Mouse (Mus musculus): Measurements from ENCODE around the gene Pdss2. TPM values are rescaled to one million over a fixed set of nuclear protein-coding genes. Genes with fewer than 3 reads are reported as not detected.

The Pdss2 gene
- total and polyA plus RNA-seq, 2 experiments from 2014 or later: 17.6 TPM

DNA sequence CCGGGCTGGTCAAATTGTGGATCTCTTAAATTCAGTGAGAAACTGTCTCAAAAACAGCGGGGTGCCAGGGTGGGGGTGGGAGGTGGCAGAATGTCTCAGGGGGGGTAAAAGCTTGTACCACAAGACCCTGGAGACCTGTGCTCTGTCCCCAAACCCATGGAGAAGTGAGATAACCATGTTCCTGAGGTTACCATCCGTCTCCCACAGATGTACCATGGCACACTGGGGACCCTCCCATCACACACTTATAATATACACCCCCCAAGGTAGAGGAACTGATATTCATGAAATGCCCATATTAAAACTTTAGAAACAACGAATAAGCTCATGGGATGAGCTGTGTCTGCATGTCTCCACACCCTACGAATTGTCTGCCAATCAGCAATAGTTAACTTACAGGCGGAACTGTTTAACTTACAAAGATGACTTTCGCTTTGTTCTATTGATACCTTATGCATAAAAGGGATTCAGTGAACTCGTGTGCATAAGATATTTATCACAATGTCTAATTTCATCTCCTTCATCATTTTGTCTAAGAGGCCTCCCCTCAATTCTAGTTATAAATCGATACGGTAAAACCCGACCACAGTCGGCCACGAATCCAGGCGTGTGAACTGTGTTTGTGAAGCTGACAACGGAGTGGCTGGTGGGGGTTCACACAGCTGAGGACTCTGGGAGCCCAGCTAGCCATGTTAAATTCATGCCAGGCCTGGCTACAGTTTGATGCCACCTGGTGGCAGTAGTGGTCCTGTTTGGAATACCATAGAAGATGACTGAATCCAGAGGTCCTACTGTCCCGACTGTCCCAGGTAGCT lies 230.8 kb downstream of the Pdss2 start:
- Histone ChIP-seq H3K27me3 (ENCODE audit: insufficient read depth, low read length) (no peaks in the 10 kb centered on the region), H3K27ac (ENCODE audit: low read depth, low read length) (no peak overlapping the region), H3K4me3 (ENCODE audit: low read depth, low read length) (peak overlapping the region; percentile 20), H3K4me2 (ENCODE audit: low read depth, low read length, poor library complexity, severe bottlenecking) (peak overlapping the region; percentile 42), H3K4me1 (ENCODE audit: insufficient read depth, low read length) (no peaks in the 10 kb centered on the region), H3K36me3 (ENCODE audit: insufficient read depth, low read length) (no peaks in the 10 kb centered on the region), H3K9ac (replicated peaks; ENCODE audit: low read length, poor library complexity, severe bottlenecking) (no peak overlapping the region), H3K9me3 (ENCODE audit: low read length) (no peaks in the 10 kb centered on the region)
- ATAC-seq (ENCODE audit: low FRiP score): peak; percentile 88
- peak; percentile 94 for DNase-seq (ENCODE audit: low spot score)
- 22% methylated on average over 16 of the region's 16 CpGs for WGBS
- TF ChIP-seq CTCF (IDR thresholded peaks at IDR 0.05): peak; percentile 89

DNA sequence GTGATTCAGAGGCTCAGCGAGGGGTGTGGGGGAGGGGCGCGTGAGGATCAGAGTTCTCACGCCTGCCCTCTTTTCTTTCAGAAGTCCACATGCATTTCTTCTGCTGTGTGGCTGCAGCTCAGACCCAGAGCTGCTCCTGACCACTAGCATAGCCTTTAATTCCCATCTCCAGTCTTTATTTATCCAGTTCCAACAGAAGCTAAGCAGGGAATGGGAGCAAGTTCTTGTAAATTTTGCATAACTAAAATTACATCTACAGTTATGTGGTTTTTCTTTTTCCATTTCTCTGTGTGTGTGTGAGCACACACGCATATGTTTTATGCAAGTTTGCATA lies 231.3 kb downstream of the Pdss2 start:
- DNase-seq (ENCODE audit: low spot score) (no peak), ATAC-seq (ENCODE audit: low FRiP score) (no peak)
- TF ChIP-seq CTCF (IDR thresholded peaks at IDR 0.05): no peak
- H3K4me1 ChIP-seq (ENCODE audit: insufficient read depth, low read length): no peaks in the 10 kb centered on the region
- no peak overlapping the region for H3K9ac ChIP-seq (replicated peaks; ENCODE audit: low read length, poor library complexity, severe bottlenecking)
- H3K9me3 ChIP-seq (ENCODE audit: low read length): no peaks in the 10 kb centered on the region
- no peaks in the 10 kb centered on the region for H3K36me3 ChIP-seq (ENCODE audit: insufficient read depth, low read length)
- peak overlapping the region; percentile 20; the same call in 1 of the 2 replicates for H3K4me3 ChIP-seq (ENCODE audit: low read depth, low read length)
- no peak overlapping the region for H3K27ac ChIP-seq (ENCODE audit: low read depth, low read length)
- no peaks in the 10 kb centered on the region for H3K27me3 ChIP-seq (ENCODE audit: insufficient read depth, low read length)
- peak overlapping the region; percentile 42 for H3K4me2 ChIP-seq (ENCODE audit: low read depth, low read length, poor library complexity, severe bottlenecking)
- WGBS: 19% methylated on average over 5 of the region's 5 CpGs

DNA sequence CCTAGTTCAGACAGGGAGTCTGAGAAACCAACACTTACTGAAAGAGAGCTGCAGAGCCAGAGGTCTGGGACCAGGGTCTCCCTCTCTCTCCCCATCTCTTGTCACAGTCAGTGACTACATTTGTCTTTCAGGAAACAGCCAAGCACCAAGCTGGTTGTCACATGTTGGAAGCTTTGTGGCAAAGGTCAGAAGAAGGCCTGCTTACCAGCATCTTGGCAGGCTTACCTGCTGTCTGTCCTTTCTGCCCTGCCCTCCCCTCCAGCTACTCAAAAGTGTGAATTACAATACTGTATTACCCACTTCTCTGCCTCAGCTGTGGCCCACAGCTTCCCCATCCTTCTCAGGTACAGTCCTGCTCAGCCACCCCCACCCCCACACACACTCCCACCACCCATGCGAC lies 232.9 kb downstream of the Pdss2 start:
- TF ChIP-seq CTCF (IDR thresholded peaks at IDR 0.05): no peak
- Histone ChIP-seq H3K4me1 (ENCODE audit: insufficient read depth, low read length) (no peaks in the 10 kb centered on the region), H3K36me3 (ENCODE audit: insufficient read depth, low read length) (no peaks in the 10 kb centered on the region), H3K27me3 (ENCODE audit: insufficient read depth, low read length) (no peaks in the 10 kb centered on the region), H3K4me2 (ENCODE audit: low read depth, low read length, poor library complexity, severe bottlenecking) (no peak overlapping the region), H3K9me3 (ENCODE audit: low read length) (no peaks in the 10 kb centered on the region), H3K27ac (ENCODE audit: low read depth, low read length) (no peak overlapping the region), H3K4me3 (ENCODE audit: low read depth, low read length) (no peak overlapping the region), H3K9ac (replicated peaks; ENCODE audit: low read length, poor library complexity, severe bottlenecking) (no peak overlapping the region)
- ATAC-seq (ENCODE audit: low FRiP score): no peak
- no peak for DNase-seq (ENCODE audit: low spot score)
- 100% methylated on average over 1 of the region's 1 CpGs for WGBS

DNA sequence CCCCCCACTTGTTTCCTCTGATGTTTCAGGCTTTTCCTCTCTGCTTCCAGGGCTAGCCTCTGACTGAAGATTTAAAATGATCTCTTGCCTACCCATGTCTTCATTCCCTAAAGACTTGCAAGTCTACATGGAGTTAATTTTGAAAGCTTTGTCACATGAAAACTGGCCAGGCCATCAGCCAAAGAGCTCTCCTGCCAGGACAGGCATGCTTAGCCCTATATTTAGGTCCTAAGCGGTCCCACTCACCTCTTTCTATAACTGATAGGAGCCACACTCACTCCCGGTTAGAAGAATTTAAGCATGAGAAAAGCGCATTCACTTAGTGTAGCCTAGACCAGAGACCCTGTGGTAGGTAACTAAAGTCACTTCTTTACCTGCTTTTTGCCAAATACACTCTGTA lies 233.4 kb downstream of the Pdss2 start:
- Histone ChIP-seq H3K4me1 (ENCODE audit: insufficient read depth, low read length) (no peaks in the 10 kb centered on the region), H3K9ac (replicated peaks; ENCODE audit: low read length, poor library complexity, severe bottlenecking) (no peak overlapping the region), H3K9me3 (ENCODE audit: low read length) (no peaks in the 10 kb centered on the region), H3K4me2 (ENCODE audit: low read depth, low read length, poor library complexity, severe bottlenecking) (no peak overlapping the region), H3K4me3 (ENCODE audit: low read depth, low read length) (no peak overlapping the region), H3K36me3 (ENCODE audit: insufficient read depth, low read length) (no peaks in the 10 kb centered on the region), H3K27me3 (ENCODE audit: insufficient read depth, low read length) (no peaks in the 10 kb centered on the region), H3K27ac (ENCODE audit: low read depth, low read length) (no peak overlapping the region)
- WGBS: 90% methylated on average over 3 of the region's 3 CpGs
- no peak for ATAC-seq (ENCODE audit: low FRiP score)
- no peak for DNase-seq (ENCODE audit: low spot score)
- no peak for TF ChIP-seq CTCF (IDR thresholded peaks at IDR 0.05)

DNA sequence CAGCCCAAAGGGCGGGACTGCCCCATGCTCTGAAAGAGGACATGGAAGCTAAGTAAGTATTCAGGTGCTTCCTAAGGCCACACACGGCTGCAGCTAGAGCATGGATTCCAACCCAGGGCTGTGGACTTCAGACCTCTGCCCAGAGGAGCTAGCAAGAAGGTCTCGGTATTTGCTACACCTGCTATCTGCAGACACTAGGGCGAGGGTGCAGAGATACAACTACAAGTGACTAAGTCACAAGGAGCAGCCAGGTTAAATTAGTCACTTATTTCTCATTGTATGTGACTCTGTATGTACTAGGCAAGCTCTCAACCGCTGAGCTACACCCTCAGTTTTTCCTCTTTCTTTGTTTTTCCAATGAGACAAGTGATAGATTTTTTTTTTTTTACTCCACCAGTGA lies 241.5 kb downstream of the Pdss2 start:
- WGBS: 95% methylated on average over 5 of the region's 5 CpGs
- ATAC-seq (ENCODE audit: low FRiP score): no peak
- H3K27me3 ChIP-seq (ENCODE audit: insufficient read depth, low read length): no peaks in the 10 kb centered on the region
- H3K27ac ChIP-seq (ENCODE audit: low read depth, low read length): no peak overlapping the region
- H3K4me1 ChIP-seq (ENCODE audit: insufficient read depth, low read length): no peaks in the 10 kb centered on the region
- H3K9me3 ChIP-seq (ENCODE audit: low read length): no peaks in the 10 kb centered on the region
- no peak for TF ChIP-seq CTCF (IDR thresholded peaks at IDR 0.05)
- H3K36me3 ChIP-seq (ENCODE audit: insufficient read depth, low read length): no peaks in the 10 kb centered on the region
- no peak overlapping the region for H3K4me3 ChIP-seq (ENCODE audit: low read depth, low read length)
- no peak overlapping the region for H3K4me2 ChIP-seq (ENCODE audit: low read depth, low read length, poor library complexity, severe bottlenecking)
- no peak for DNase-seq (ENCODE audit: low spot score)
- no peak overlapping the region for H3K9ac ChIP-seq (replicated peaks; ENCODE audit: low read length, poor library complexity, severe bottlenecking)

DNA sequence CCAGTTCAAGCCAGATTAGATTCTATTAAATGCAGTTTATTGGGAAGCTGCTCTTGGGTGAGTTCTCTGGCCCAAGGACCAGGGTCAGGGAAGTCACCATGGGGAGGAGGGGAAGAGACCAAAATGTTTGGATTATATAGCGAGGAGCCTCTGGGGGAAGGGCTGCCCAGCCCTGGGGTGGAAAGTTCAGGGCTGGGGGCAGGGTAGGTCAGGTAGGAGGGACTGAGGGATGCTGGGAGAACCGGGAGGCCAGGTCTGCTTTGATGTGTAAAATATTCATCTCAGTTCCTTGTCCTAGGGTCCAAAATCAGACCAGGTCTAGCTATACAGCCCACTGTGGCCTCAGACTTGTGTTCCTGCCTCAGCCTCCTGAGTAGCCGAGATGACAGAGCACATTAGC lies 241.9 kb downstream of the Pdss2 start:
- no peaks in the 10 kb centered on the region for H3K36me3 ChIP-seq (ENCODE audit: insufficient read depth, low read length)
- H3K4me1 ChIP-seq (ENCODE audit: insufficient read depth, low read length): no peaks in the 10 kb centered on the region
- H3K4me3 ChIP-seq (ENCODE audit: low read depth, low read length): no peak overlapping the region
- DNase-seq (ENCODE audit: low spot score) (no peak), ATAC-seq (ENCODE audit: low FRiP score) (no peak)
- TF ChIP-seq CTCF (IDR thresholded peaks at IDR 0.05): no peak
- no peak overlapping the region for H3K27ac ChIP-seq (ENCODE audit: low read depth, low read length)
- no peak overlapping the region for H3K4me2 ChIP-seq (ENCODE audit: low read depth, low read length, poor library complexity, severe bottlenecking)
- WGBS: 69% methylated on average over 3 of the region's 3 CpGs
- no peaks in the 10 kb centered on the region for H3K9me3 ChIP-seq (ENCODE audit: low read length)
- no peak overlapping the region for H3K9ac ChIP-seq (replicated peaks; ENCODE audit: low read length, poor library complexity, severe bottlenecking)
- H3K27me3 ChIP-seq (ENCODE audit: insufficient read depth, low read length): no peaks in the 10 kb centered on the region

All from midbrain, postnatal 0 days (tissue).